Mouse (Mus musculus) forebrain, embryonic 11.5 days (tissue): ENCODE measurements around the gene Dhx40. TPM values are rescaled to one million over a fixed set of nuclear protein-coding genes. Genes with fewer than 3 reads are reported as not detected.
"Not testable (repeated sequence)": the region's sequence is repeated elsewhere in the genome, so short reads cannot be mapped to it uniquely, and the experiment has no call there.

Source experiments
- ATAC-seq: fragments of 200-750 bp; cut with Nextera tagmentation; replicated peaks from 2 replicates; pipeline ENCODE4 v1.8.0; 2017; ENCODE audit warnings: moderate TSS enrichment; ENCODE audit not compliant: low FRiP score
- DNase-seq: peaks from one replicate; pipeline ENCODE4 v3.0.0-alpha.2; 2017; ENCODE audit warnings: low spot score
- H3K27ac ChIP-seq: fragments of 300-500 bp; sonication (generic); 2 replicates; pipeline ENCODE4 v1.5.1; 2014; ENCODE audit warnings: low read depth, low read length
- H3K27me3 ChIP-seq: fragments of 300-500 bp; sonication (generic); 2 replicates; pipeline ENCODE4 v1.6.1; 2014; ENCODE audit warnings: mild to moderate bottlenecking, low read length, mixed read lengths; ENCODE audit not compliant: control insufficient read depth, insufficient read depth
- H3K36me3 ChIP-seq: fragments of 300-500 bp; sonication (generic); 2 replicates; pipeline ENCODE4 v1.6.1; 2014; ENCODE audit warnings: mild to moderate bottlenecking, low read length, moderate library complexity, mixed read lengths; ENCODE audit not compliant: control insufficient read depth, insufficient read depth
- H3K4me1 ChIP-seq: fragments of 300-500 bp; sonication (generic); replicated peaks from 2 replicates; pipeline ENCODE4 v1.6.1; 2014; ENCODE audit warnings: low read length, mixed read lengths; ENCODE audit not compliant: control insufficient read depth, insufficient read depth
- H3K4me2 ChIP-seq: fragments of 300-500 bp; sonication (generic); 2 replicates; pipeline ENCODE4 v1.6.1; 2014; ENCODE audit warnings: low read depth, mild to moderate bottlenecking, low read length, moderate library complexity, mixed read lengths; ENCODE audit not compliant: severe bottlenecking
- H3K4me3 ChIP-seq: fragments of 300-500 bp; sonication (generic); 2 replicates; pipeline ENCODE4 v1.5.1; 2014; ENCODE audit warnings: low read depth, low read length
- H3K9ac ChIP-seq: fragments of 300-500 bp; sonication (generic); 2 replicates; pipeline ENCODE4 v1.6.1; 2014; ENCODE audit warnings: low read length
- H3K9me3 ChIP-seq: fragments of 300-500 bp; sonication (generic); 2 replicates; pipeline ENCODE4 v1.6.1; 2016; ENCODE audit warnings: low read length, mixed read lengths; ENCODE audit not compliant: control insufficient read depth
- WGBS: fragments of 180-500 bp; shearing (Covaris S2); extraction: QIAGEN DNeasy Blood & Tissue Kit; methylation state at CpG from one replicate; pipeline ENCODE4 v1.1.7; 2014; 5-methylcytosine and 5-hydroxymethylcytosine counted together
- polyA plus RNA-seq: library from polyadenylated mRNA; unstranded; fragments of >200 nt; fragmentation: Nextera tagmentation; extraction: Ambion mirVana; gene quantifications from 2 replicates; pipeline ENCODE4 v1.2.1, GENCODE M21; 2014

Gene Dhx40
- polyA plus RNA-seq, 1 experiment from 2014 or later: 54.1 TPM

GRCm38 (mm10) chr11:86751010-86751409 is 56.5 kb downstream of the Dhx40 start:
- no peak for ATAC-seq
- Histone ChIP-seq H3K4me2 (no peak overlapping the region), H3K27ac (no peak overlapping the region), H3K27me3 (no peaks in the 10 kb centered on the region), H3K4me3 (no peak overlapping the region), H3K9me3 (no peaks in the 10 kb centered on the region), H3K36me3 (no peaks in the 10 kb centered on the region), H3K4me1 (no peaks in the 10 kb centered on the region), H3K9ac (no peak overlapping the region)
- 93% methylated on average over 1 of the region's 1 CpGs for WGBS
- no peak for DNase-seq

GRCm38 (mm10) chr11:86749776-86750423 is 57.6 kb downstream of the Dhx40 start:
- H3K4me1 ChIP-seq: no peaks in the 10 kb centered on the region
- ATAC-seq: no peak
- H3K27me3 ChIP-seq: no peaks in the 10 kb centered on the region
- H3K9me3 ChIP-seq: no peaks in the 10 kb centered on the region
- no peak overlapping the region for H3K9ac ChIP-seq
- DNase-seq: no peak
- 85% methylated on average over 3 of the region's 3 CpGs for WGBS
- no peak overlapping the region for H3K4me3 ChIP-seq
- no peaks in the 10 kb centered on the region for H3K36me3 ChIP-seq
- H3K4me2 ChIP-seq: no peak overlapping the region
- H3K27ac ChIP-seq: no peak overlapping the region

- Histone ChIP-seq H3K27me3 (no peaks in the 10 kb centered on the region), H3K36me3 (no peaks in the 10 kb centered on the region), H3K9ac (no peak overlapping the region), H3K4me2 (no peak overlapping the region), H3K4me3 (no peak overlapping the region), H3K27ac (no peak overlapping the region), H3K9me3 (no peaks in the 10 kb centered on the region), H3K4me1 (no peaks in the 10 kb centered on the region)
- ATAC-seq (no peak), DNase-seq (no peak)
- WGBS: 85% methylated on average over 3 of the region's 3 CpGs
These were observed 61.7 kb downstream of the Dhx40 start for GRCm38 (mm10) chr11:86745634-86746404.

- Histone ChIP-seq H3K4me3 (no peak overlapping the region), H3K27me3 (no peaks in the 10 kb centered on the region), H3K36me3 (no peaks in the 10 kb centered on the region), H3K27ac (no peak overlapping the region), H3K4me2 (no peak overlapping the region), H3K4me1 (no peaks in the 10 kb centered on the region), H3K9ac (no peak overlapping the region), H3K9me3 (no peaks in the 10 kb centered on the region)
- WGBS: 73% methylated on average over 2 of the region's 2 CpGs
- ATAC-seq: no peak
- no peak for DNase-seq
These were observed 64.9 kb downstream of the Dhx40 start for GRCm38 (mm10) chr11:86742605-86743004.

- no peak overlapping the region for H3K9ac ChIP-seq
- no peaks in the 10 kb centered on the region for H3K4me1 ChIP-seq
- no peak overlapping the region for H3K27ac ChIP-seq
- H3K4me2 ChIP-seq: no peak overlapping the region
- WGBS: 96% methylated on average over 5 of the region's 5 CpGs
- ATAC-seq (no peak), DNase-seq (no peak)
- no peaks in the 10 kb centered on the region for H3K27me3 ChIP-seq
- no peak overlapping the region for H3K4me3 ChIP-seq
- H3K36me3 ChIP-seq: no peaks in the 10 kb centered on the region
- no peaks in the 10 kb centered on the region for H3K9me3 ChIP-seq
These were observed 66.0 kb downstream of the Dhx40 start for GRCm38 (mm10) chr11:86741505-86741904.

GRCm38 (mm10) chr11:86739470-86739869 is 68.1 kb downstream of the Dhx40 start:
- H3K9ac ChIP-seq: no peak overlapping the region
- WGBS: 90% methylated on average over 2 of the region's 2 CpGs
- no peaks in the 10 kb centered on the region for H3K36me3 ChIP-seq
- no peak overlapping the region for H3K27ac ChIP-seq
- H3K4me1 ChIP-seq: no peaks in the 10 kb centered on the region
- ATAC-seq (no peak), DNase-seq (no peak)
- no peak overlapping the region for H3K4me2 ChIP-seq
- H3K27me3 ChIP-seq: no peaks in the 10 kb centered on the region
- H3K9me3 ChIP-seq: no peaks in the 10 kb centered on the region
- H3K4me3 ChIP-seq: no peak overlapping the region

- H3K27me3 ChIP-seq: no peaks in the 10 kb centered on the region
- DNase-seq (no peak), ATAC-seq (no peak)
- 95% methylated on average over 1 of the region's 1 CpGs for WGBS
- H3K4me1 ChIP-seq: no peaks in the 10 kb centered on the region
- no peak overlapping the region for H3K4me2 ChIP-seq
- no peaks in the 10 kb centered on the region for H3K36me3 ChIP-seq
- H3K4me3 ChIP-seq: no peak overlapping the region
- no peak overlapping the region for H3K27ac ChIP-seq
- H3K9me3 ChIP-seq: no peaks in the 10 kb centered on the region
- no peak overlapping the region for H3K9ac ChIP-seq
These were observed 68.6 kb downstream of the Dhx40 start for GRCm38 (mm10) chr11:86738956-86739355.

- not testable (repeated sequence) for H3K4me1 ChIP-seq, H3K4me3 ChIP-seq, ATAC-seq, H3K27ac ChIP-seq, H3K36me3 ChIP-seq, H3K9ac ChIP-seq, H3K4me2 ChIP-seq, DNase-seq, H3K27me3 ChIP-seq, H3K9me3 ChIP-seq
- 96% methylated on average over 1 of the region's 1 CpGs for WGBS
These were observed 69.2 kb downstream of the Dhx40 start for GRCm38 (mm10) chr11:86738308-86738707.
